Mouse (Mus musculus) cerebellum, postnatal 4 days (tissue): ENCODE data around the gene Inpp5a.
A peak's percentile ranks its signal among the peaks of the same experiment; 100 is the strongest.

Source experiments
- DNase-seq, 2 experiments: peaks; one replicate each; pipeline ENCODE4 v3.0.0; 2022; ENCODE audit warnings: low spot score in 2 of 2, mixed read lengths in 1 of 2

Inpp5a gene

DNA sequence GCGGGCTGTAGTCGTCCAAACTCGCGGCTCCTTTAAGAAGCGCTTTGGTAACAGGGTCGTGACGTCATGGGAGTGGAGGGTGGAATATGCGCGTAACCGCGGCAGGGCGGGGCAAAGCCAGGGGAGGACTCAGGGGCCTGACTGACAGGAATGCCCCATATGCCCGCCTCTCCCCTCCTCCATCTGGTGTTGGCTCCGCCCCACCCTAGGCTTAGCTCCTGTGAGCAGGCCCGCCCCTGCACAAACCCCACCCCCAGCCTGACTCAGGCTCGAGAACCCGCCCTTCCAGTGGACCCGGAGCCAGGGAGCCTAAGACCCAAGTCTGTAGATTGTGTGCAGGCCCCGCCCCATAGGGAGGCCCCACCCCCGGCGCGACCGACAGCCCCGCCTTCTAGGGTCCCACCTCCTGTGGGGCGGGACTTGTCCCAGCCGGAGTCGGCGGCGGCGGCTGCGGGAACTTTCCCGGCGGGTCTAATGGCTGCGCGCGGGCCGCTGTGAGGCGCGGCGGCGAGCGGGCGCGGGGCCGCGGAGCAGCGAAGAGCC is at the start of gene Inpp5a:
Gene Inpp5a (plus strand): TSS at position 440 of the 543 bp plus-strand sequence.
- DNase-seq = peak; percentile 95 to 97

DNA sequence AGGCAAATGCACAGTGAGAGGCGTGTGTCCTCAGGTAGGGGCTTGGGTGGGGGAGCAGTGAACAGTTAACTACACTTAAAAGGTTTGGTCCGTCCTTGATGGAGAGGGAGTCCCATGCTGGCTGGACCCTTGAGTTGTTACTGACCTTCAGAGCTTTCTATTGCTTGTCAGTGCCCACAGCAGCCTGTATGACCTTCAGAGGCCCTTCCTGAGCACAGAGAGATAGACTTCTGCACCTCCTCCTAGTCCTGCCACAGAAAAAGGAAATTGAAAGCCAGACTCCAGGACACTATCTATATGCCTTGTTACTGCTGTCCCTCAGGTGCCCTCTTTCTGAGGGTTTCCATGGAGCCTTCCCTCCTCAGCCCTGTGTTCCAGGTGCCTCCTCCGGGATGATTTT is 49.7 kb upstream of the Inpp5a start:
- no peak for DNase-seq

DNA sequence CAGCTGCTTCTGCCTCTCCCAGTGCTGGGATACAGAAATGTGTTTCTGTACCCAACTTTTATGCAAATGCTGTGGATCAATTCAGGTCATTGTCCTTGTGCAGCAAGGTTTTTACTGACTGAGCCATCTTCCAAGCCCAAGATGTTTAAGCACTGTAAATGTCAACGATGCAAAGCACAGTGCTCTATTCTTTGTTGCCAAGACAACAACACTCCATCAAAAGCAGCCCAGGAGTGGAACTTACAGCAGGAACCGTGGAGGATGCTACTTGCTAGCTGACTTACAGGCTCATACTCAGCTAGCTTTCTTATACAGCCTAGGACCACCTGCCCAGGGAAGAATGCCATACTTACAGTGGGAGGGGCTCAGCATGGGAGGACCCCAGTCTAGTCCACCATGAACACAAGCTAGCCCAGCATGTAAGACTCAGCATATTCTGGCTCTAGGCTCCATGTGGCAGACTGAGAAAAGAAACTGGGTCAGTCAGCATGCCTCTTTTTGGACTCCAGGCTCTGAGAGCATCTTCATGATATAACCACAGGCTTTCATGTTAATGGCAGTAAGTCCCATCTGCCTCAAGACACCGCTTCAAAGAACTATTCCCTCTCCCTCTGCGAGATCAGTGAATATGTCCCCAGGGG is 47.8 kb upstream of the Inpp5a start:
- DNase-seq = no peak

DNA sequence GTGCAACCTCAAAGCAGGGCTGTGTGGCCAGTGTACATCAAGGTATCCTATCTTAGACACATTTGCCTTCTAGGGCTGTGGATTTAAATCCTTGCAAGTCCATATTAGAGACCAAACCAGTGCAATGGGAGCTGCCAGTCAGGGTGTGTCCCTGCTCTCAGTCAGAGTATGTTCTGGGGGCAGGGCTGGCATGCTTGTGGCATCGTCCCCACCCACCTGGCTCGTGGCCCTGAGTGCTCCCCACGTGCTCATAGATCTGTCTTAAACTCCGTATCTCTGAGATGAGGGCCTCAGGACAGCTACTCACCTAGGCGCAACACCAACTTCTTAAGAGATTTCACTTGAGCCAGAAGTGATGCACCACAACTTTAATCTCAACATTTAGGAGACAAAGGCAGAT is 46.1 kb upstream of the Inpp5a start:
- DNase-seq = no peak

DNA sequence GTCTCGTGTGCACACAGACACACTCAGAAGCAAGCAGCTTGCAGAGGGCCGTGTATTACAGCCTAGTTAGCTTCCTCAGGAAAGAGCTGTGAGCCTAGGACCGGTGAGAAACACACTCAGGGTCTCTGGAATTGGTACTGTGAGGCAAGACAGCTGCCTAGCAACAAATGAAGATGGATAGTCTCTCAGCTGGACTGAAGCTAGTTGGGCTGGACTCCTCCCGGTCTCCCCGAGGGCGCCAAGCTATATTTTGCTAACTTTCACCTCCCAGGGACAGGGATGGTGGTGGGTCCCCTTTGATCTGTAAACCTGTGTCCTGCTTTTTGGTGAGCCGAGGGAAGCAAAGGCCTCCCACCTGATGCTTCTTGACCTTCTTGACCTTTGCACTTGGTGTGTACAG is 41.9 kb upstream of the Inpp5a start:
- DNase-seq = no peak

DNA sequence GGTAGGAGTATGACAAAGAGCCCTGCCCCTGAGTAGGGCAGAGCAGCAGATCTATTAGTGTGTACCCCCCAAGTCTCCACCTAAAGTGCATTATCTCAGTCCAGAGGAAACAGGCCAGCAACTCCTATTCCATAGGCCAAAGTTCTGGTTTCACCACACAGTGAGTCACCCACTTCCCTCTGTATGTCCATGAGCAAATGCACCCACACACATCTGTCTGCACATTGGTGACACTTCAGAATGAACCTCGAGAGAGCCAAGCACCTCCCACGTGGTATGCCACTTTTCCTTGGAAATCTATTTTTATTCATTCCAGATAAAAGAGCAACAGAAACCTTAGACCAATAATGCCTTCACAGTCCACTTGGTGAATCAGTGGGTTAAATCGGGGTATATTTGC is 38.3 kb upstream of the Inpp5a start:
- DNase-seq = no peak

DNA sequence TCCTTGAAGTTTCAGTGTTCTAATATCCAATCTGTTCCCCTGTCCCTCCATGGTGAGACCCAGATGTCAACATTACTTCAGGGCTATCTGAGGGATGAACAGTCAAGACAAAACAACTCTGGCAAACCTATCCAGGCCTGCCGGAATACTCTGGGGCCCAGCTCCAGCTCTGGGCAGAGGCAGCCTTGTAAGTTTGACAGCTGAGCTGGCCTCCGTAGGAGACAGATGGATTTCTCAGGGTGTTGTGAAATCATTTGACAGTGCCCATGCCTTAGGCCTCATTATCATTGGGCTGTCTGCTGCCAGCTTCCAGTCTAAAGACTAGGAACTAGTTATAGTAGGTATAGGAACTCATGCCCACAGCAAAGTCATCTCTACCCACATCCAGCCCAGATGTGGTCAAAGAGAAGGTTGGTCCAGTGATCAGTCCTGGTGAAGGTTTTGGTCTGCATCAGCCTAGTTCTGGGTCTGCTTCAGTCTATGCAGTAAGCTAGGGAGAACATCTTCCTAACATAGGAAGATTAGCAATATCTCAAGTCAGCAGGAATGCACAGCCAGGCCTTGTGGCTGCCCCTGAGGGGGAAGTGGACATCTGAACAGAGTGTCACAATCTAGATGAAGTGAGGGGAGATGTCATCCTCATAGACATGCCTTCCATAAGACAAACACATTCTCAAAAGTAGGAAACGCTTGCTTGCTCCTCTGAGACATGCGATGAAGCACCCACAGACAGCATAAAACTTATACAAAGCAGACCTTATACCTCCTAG is 34.4 kb upstream of the Inpp5a start:
- no peak for DNase-seq

DNA sequence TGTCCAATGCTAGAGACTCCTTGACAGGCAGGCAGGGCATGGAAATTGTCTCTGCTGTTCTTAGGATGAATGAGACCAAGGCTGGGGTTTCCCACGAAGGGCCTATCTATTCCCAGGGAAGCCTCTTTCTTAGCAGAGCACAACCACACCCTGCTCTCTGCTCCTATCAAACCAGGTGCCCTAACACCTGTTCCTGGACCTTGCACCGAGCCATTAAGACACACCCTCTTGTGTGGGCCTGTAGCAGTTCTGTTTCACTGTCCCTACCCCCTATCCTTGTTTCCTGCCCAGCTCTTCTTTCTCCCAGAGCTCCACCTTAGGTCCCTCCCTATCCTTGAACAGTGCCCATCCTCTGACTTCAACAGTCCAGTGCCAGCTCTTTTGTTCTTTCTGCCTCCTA is 31.9 kb upstream of the Inpp5a start:
- no peak for DNase-seq

DNA sequence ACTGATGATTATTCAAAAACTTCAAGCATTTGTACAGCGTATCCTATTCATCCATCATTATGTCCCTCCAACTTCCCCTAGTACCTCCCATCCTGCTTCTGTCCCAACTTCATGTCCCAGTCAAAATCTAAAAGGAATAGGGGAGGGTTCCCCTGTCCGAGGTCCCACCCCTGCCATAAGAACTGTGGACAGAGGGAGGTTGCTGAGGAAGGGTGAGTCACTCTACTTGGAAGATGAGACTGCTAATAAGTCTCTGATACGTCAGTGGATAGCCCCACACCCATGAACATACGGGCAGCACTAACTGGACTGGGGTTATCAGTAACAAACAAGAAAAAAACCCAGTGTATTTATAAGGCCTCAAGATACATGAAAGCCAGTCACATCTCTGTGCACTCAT is 29.0 kb upstream of the Inpp5a start:
- no peak for DNase-seq

DNA sequence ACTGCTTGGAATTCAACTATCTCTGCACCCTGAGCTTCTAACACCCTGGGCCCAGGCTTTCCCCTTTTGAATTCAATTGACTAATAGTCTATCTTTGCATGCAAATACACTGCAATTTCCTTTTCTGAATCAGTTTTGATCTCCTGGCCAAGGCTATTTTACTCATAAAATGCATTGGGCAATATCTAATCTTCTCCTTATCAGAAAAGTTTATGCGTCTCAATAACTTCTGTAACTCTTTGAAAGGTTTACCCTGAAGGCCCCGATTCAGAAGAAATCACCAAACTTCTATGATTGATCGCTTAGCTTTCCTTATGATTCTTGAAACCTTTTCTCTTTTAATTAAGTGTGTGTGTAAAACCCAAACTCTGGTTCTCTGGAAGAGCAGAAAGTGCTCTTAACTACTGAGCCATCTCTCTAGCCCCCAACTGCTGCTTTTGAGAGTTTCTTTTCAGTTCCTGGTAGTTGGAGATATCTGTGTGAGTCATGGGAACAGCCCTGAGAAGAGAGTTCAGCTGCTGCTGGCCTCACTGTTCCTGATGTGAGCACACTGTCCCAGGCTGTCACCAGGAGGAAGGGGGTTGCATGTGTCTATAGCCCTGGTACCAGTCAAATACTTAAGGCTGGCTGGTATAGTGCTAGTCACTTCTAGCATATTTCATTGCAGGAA is 27.9 kb upstream of the Inpp5a start:
- DNase-seq = no peak

DNA sequence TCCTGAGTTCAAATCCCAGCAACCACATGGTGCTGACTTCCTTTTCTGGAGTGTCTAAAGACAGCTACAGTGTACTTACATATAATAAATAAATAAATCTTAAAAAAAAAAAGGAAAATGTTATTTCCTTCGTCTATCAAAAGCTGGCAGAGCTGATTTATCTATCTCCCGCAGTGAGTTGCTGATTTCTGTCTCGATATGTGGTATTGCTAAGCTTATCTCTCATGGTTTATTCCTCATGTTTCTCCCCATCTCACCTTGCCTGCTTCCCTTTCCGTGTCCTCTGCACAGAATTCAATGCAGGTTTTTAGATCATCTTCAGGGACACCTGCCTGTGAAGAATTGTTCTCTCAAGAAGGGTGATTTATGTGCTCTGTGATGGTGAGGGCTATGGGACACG is 27.1 kb upstream of the Inpp5a start:
- no peak for DNase-seq

DNA sequence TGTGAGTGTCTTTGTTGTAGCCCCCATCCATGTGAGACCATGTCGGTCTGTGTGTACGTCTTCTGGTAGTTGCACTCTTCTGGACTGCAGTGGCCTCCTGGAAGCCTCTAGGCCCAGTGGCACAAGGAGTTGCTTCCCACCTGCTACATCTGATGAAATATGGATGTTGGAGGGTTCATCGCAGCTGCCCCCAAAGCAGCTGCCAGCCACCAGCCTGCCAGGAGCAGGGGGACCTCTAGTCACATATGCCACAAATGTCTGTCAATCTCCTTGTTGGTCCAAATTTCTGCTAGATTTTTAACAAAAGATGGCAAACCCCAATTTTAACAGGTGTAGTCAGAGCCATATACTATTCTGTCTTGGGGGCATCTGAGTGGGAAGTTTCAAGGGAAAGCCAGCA is 26.4 kb upstream of the Inpp5a start:
- no peak for DNase-seq

DNA sequence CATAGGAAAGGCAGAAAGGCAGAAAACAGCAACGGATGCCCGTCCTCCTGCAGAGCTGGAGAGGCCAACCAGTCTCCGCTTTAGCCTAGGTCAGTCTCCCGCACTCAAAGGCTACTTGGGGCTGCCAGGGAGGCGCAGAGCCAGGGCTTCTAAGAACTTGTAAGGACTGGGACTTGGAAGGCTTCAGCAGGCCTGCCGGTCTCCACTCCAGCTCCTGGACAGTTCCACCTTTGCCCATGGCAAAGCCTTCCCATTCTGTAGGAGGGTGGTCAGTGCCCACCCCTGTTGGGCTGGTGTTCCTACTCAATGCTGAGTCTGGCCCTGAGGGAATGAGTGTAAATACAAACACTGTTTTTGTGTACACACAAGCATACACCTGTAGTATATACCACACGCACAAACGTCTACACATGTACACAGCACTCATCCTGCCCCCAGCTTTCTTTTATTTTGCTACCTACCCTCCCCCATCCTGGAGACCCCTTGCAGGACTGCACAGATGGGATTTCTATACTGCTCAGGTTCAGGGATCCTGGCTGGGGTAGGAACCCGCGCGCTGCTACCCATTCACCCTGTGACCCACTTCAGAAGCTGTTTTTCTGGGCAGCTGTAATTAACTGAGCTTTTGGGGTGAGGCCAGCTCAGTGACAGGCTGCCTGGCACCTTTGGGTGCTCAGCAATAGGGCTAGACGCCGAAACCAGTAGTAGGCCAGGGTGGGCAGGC is 25.5 kb upstream of the Inpp5a start:
- DNase-seq = no peak

DNA sequence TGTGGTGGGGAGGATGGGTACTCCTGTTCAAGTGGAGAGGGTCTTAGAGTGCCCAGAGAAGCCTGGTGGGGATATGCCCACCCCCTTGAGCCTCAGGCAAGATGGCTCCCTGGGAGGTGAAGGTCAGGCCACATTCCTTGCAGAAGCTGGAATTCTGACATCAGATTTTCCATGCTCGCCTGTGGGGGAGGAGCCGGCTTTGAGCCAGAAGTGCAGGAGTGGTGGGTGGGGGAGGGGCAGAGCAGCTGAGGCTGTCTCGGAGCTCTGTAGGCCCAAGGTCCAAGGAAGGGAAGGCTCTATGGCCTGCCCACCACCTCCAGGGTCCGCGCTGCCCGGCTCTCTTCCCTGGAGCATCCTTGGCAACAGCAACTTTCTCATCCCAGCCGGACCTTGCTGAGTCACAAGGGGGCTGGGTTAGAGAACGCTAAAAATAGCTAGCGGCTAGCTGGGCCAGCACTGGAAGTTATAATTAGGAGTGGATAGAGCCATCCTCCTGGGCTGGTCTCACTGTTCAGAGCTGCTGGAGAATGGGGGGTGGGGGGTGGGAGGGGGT is 24.8 kb upstream of the Inpp5a start:
- peak in 1 of 2 experiments; percentile 62 for DNase-seq

DNA sequence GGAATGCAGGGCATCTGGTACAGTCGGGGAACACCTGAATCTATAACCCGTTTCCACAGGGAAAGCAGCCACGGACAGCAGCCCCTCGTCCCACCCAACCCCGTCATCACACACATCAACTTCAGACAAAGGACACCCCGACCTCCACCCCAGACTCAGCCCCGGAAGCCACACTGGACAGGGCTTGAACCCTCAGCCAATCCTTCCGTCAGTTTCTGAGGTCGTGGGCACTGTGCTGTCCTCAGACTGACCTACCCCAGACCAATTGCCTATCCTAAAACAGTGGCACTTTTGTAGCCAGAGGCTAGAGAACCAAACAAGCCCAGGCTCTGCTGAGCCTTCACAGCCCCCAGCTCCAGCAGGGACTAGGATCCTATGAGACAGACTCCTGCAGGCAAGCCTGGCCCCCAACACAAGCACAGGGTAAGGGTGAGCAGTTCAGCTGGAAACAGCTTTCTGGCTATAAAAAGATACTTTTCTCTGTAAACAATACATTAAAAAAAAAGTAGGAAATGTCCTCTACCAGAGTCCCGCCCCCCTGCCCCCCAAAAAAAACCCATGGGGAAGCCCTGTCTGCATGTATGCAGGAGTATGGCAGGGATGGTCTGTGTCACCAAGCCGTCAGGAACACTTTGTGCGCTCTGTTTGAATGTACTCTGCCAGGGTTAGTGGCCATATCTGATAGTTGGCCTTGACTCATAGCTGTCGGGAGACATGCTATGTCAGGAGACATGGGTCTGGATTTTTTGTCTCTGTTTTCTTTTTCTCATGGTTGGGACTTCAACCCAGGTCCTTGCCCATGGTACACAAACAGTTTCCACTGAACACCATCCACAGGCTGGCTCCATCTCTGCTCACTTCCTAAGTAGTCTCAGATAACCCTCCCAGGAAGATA is 23.7 kb upstream of the Inpp5a start:
- no peak for DNase-seq

DNA sequence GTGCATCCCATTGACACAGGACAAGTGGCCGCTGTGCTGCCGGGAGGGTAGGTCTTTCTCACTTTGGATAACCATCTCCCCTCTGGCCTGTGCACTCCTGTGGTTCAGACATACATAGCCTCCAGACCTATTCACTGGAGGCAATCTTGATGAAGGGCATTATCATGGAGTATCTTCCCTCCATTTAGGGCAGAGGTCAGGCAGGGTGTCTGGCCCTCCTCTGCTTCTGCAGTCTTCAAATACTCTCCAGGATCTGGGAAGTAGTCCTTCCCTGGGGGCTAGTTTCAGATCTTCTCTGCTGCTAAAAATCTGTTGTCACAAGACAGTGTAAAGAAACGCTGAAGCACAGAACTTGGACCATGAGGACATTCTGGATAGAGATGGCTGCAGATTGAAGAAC is 22.8 kb upstream of the Inpp5a start:
- DNase-seq = no peak

DNA sequence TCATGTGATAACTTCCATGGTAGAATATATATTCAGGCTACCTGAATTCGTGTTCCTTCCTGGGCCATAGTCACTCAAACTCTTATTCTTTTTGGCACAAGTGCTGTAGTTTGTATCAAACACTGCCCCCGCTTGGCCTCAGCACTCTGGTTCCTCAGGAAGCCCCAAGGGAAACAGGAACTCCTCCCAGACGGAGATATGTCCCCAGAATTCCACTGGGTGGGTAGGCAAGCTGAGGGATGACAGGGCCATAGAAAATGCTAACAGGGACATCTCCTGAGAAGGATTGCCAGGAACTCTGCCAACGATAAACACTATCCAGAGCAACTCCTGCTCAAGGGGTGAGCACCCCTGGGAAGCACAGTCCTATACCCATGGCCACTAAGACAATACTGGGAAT is 22.4 kb upstream of the Inpp5a start:
- DNase-seq = no peak

DNA sequence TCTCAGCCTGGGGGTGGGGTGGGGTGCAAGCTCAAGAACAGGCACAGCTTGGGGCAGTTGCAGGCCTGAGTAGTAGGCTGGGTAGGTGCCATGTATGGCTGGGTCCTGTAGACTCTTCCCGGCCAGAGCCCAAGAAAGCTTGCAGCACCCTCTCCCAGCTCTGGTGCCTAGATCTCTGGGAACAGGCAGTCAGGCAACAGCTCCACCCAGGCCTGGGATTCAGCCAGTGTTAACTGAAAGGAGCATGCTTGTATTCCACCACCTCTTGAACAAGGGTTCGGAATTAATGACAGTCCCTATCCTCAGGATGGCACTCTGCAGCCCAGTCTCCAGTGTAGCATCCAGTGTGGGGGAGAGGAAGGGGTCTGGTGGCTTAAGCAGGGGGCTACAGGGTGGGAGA is 20.7 kb upstream of the Inpp5a start:
- DNase-seq = no peak

DNA sequence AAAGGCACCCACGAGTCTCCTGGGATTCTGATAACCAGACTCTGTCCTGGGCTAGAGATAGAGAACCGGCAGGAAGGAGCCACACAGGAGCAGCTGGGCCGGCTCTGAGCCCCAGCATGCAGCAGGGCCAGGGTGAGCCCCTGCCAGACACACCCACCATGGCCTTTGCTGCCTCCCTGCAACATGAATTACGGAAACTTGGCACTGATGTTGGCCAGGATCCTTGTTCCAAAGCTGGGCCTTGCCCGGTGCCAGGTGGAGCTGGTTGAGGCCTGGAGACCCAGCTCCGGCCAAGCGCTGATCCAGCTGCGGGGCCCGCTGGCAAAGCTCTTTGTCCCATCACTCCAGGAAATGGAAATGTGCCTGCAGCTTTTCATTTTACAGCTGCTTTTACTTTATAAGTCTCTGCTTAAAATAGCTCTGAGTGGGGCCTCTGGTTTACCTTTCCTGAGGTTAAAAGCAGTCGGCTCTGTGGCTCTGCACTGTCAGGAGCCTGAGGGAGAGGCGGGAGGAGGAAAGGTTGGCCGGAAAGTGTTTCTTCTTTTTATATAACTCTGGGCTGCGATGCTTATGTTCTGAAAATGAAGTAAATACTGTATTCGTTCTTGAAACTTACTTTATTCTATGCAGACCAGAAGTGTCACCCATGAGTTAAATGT is 20.1 kb upstream of the Inpp5a start:
- peak in 1 of 2 experiments; percentile 74 for DNase-seq

DNA sequence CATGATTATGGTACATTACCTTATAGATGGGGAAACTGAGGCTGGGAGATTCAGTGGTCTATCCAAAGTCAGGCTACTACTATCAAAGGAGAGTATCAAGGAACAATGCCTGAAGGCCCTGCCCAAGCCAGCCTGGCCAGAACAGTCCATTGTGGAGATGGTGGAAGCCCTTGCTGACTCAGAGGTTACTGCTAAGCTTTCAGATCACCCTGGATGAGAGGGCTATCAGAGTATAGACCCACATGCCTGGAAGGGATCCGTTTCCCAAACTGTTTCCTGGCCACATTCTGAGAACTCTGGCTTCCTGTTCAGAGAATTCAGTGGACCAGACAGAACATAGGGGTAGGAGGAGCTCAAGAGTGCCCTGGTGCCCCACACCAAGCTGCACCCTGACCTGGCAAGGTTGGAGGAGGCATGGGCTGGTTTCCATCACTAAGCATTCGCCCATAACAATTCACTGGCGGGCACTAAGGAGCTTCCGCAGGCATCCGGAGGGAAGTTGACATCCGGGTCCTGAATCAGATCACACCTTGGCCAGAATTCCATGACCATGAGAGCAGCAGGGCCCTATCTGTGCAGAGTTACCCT is 19.3 kb upstream of the Inpp5a start:
- DNase-seq = no peak
